Mouse (Mus musculus) limb, embryonic 12.5 days (tissue): Measurements from ENCODE around the gene Ache. TPM values are rescaled to one million over a fixed set of nuclear protein-coding genes. Genes with fewer than 3 reads are reported as not detected.

Experiments used
- ATAC-seq: fragments of 200-750 bp; cut with Nextera tagmentation; 2 replicates; pipeline ENCODE4 v1.8.0; 2017; ENCODE audit warnings: low read depth, moderate TSS enrichment; ENCODE audit not compliant: insufficient number of reproducible peaks, insufficient read depth, low FRiP score, low TSS enrichment
- H3K27ac ChIP-seq: fragments of 300-500 bp; sonication (generic); 2 replicates; pipeline ENCODE4 v1.5.1; 2016; ENCODE audit warnings: mild to moderate bottlenecking, moderate library complexity
- H3K27me3 ChIP-seq: fragments of 300-500 bp; sonication (generic); 2 replicates; pipeline ENCODE4 v1.6.1; 2016; ENCODE audit warnings: mild to moderate bottlenecking, moderate library complexity
- H3K36me3 ChIP-seq: fragments of 300-500 bp; sonication (generic); 2 replicates; pipeline ENCODE4 v1.6.1; 2016; ENCODE audit warnings: mild to moderate bottlenecking, moderate library complexity
- H3K4me1 ChIP-seq: fragments of 300-500 bp; sonication (generic); replicated peaks from 2 replicates; pipeline ENCODE4 v1.6.1; 2016
- H3K4me2 ChIP-seq: fragments of 300-500 bp; sonication (generic); 2 replicates; pipeline ENCODE4 v1.6.1; 2016; ENCODE audit warnings: mild to moderate bottlenecking, moderate library complexity
- H3K4me3 ChIP-seq: fragments of 300-500 bp; sonication (generic); replicated peaks from 2 replicates; pipeline ENCODE4 v1.5.1; 2016; ENCODE audit warnings: mild to moderate bottlenecking
- H3K9ac ChIP-seq: fragments of 300-500 bp; sonication (generic); replicated peaks from 2 replicates; pipeline ENCODE4 v1.6.1; 2016; ENCODE audit warnings: mild to moderate bottlenecking, moderate library complexity
- H3K9me3 ChIP-seq: fragments of 300-500 bp; sonication (generic); 2 replicates; pipeline ENCODE4 v1.6.1; 2016; ENCODE audit warnings: mild to moderate bottlenecking, moderate library complexity
- whole genome bisulfite sequencing: fragments of 180-500 bp; shearing (Covaris S2); methylation state at CpG from one replicate; pipeline ENCODE4 v1.1.7; 2016; 5-methylcytosine and 5-hydroxymethylcytosine counted together
- polyA plus RNA-seq: library from polyadenylated mRNA; unstranded; fragments of >200 nt; fragmentation: Nextera tagmentation; extraction: Ambion mirVana; gene quantifications from 2 replicates; pipeline ENCODE4 v1.2.1, GENCODE M21; 2016

Gene Ache
- polyA plus RNA-seq, 1 experiment from 2014 or later, result 8.3 TPM

- Histone ChIP-seq H3K4me2 (peak overlapping the region; percentile 96), H3K9ac (peak overlapping the region; percentile 91), H3K4me3 (peak overlapping the region; percentile 76), H3K27me3 (no peaks in the 10 kb centered on the region), H3K36me3 (peaks cover 54% of the 10 kb centered on the region), H3K4me1 (peaks cover 36% of the 10 kb centered on the region), H3K9me3 (0 out of 2 replicates have a peak, but pooled peaks cover 5% of the 10 kb centered on the region), H3K27ac (peak overlapping the region; percentile 97)
- 2% methylated on average over 22 of the region's 22 CpGs for WGBS
- ATAC-seq, result peak; percentile 48
Observed at GRCm38 (mm10) chr5:137313466-137314192, 26.3 kb downstream of the Ache start.

GRCm38 (mm10) chr5:137314193-137315083, 27.1 kb downstream of the Ache start, which contains the start of gene Trip6:
TSS of gene Trip6 (minus strand) at chr5:137314404.
- Histone ChIP-seq H3K4me2 (peak within 1 kb of the TSS; percentile 96), H3K9ac (peak within 1 kb of the TSS; percentile 91), H3K27ac (peak within 1 kb of the TSS; percentile 97), H3K4me1 (peaks cover 36% of the 10 kb centered on the region), H3K36me3 (peaks cover 51% of the 10 kb centered on the region), H3K27me3 (no peaks in the 10 kb centered on the region), H3K4me3 (peak within 1 kb of the TSS; percentile 76), H3K9me3 (no peaks in the 10 kb centered on the region)
- ATAC-seq, result peak; percentile 95
- WGBS, result 15% methylated on average over 30 of the region's 30 CpGs

- Histone ChIP-seq H3K4me3 (no peak overlapping the region), H3K4me1 (peaks cover 36% of the 10 kb centered on the region), H3K4me2 (peak overlapping the region; percentile 96), H3K27ac (peak overlapping the region; percentile 97), H3K36me3 (peaks cover 51% of the 10 kb centered on the region), H3K27me3 (no peaks in the 10 kb centered on the region), H3K9ac (peak overlapping the region; percentile 53), H3K9me3 (no peaks in the 10 kb centered on the region)
- ATAC-seq, result no peak
- WGBS, result 42% methylated on average over 30 of the region's 30 CpGs
Observed at GRCm38 (mm10) chr5:137315084-137315903, 28.0 kb downstream of the Ache start.

- WGBS, result 89% methylated on average over 8 of the region's 8 CpGs
- H3K9ac ChIP-seq, result no peak overlapping the region
- no peak overlapping the region for H3K4me2 ChIP-seq
- peaks cover 50% of the 10 kb centered on the region for H3K36me3 ChIP-seq
- H3K27me3 ChIP-seq, result no peaks in the 10 kb centered on the region
- no peaks in the 10 kb centered on the region for H3K9me3 ChIP-seq
- no peak for ATAC-seq
- H3K27ac ChIP-seq, result no peak overlapping the region
- H3K4me3 ChIP-seq, result no peak overlapping the region
- peaks cover 26% of the 10 kb centered on the region for H3K4me1 ChIP-seq
Observed at GRCm38 (mm10) chr5:137317361-137317760, 30.0 kb downstream of the Ache start.

GRCm38 (mm10) chr5:137318570-137318969, 31.3 kb downstream of the Ache start:
- Histone ChIP-seq H3K9me3 (no peaks in the 10 kb centered on the region), H3K4me3 (no peak overlapping the region), H3K27me3 (no peaks in the 10 kb centered on the region), H3K4me1 (peaks cover 14% of the 10 kb centered on the region), H3K36me3 (peaks cover 56% of the 10 kb centered on the region), H3K9ac (no peak overlapping the region), H3K4me2 (no peak overlapping the region), H3K27ac (no peak overlapping the region)
- ATAC-seq, result no peak
- WGBS, result 82% methylated on average over 1 of the region's 1 CpGs

GRCm38 (mm10) chr5:137320996-137321395, 33.7 kb downstream of the Ache start:
- Histone ChIP-seq H3K36me3 (peaks cover 73% of the 10 kb centered on the region), H3K9ac (no peak overlapping the region), H3K4me1 (no peaks in the 10 kb centered on the region), H3K4me3 (no peak overlapping the region), H3K27ac (no peak overlapping the region), H3K4me2 (no peak overlapping the region), H3K27me3 (no peaks in the 10 kb centered on the region), H3K9me3 (no peaks in the 10 kb centered on the region)
- WGBS, result 95% methylated on average over 3 of the region's 3 CpGs
- ATAC-seq, result no peak

- Histone ChIP-seq H3K9me3 (no peaks in the 10 kb centered on the region), H3K9ac (no peak overlapping the region), H3K27ac (no peak overlapping the region), H3K4me2 (no peak overlapping the region), H3K36me3 (peaks cover 26% of the 10 kb centered on the region), H3K4me1 (peaks cover 12% of the 10 kb centered on the region), H3K27me3 (no peaks in the 10 kb centered on the region), H3K4me3 (no peak overlapping the region)
- ATAC-seq, result no peak
- 81% methylated on average over 7 of the region's 7 CpGs for whole genome bisulfite sequencing
Observed at GRCm38 (mm10) chr5:137330910-137331309, 43.6 kb downstream of the Ache start.

GRCm38 (mm10) chr5:137332857-137333511, 45.7 kb downstream of the Ache start:
- Histone ChIP-seq H3K9ac (peak overlapping the region; percentile 71), H3K9me3 (no peaks in the 10 kb centered on the region), H3K4me2 (peak overlapping the region; percentile 91), H3K27me3 (no peaks in the 10 kb centered on the region), H3K27ac (peak overlapping the region; percentile 42; the same call in 1 of the 2 replicates), H3K4me3 (peak overlapping the region; percentile 67), H3K4me1 (peaks cover 12% of the 10 kb centered on the region), H3K36me3 (peaks cover 9% of the 10 kb centered on the region)
- WGBS, result 17% methylated on average over 15 of the region's 15 CpGs
- peak; percentile 23 for ATAC-seq

- H3K27ac ChIP-seq, result peak within 1 kb of the TSS; percentile 42; the same call in 1 of the 2 replicates
- under 1% methylated on average over 44 of the region's 44 CpGs for WGBS
- peak within 1 kb of the TSS; percentile 67 for H3K4me3 ChIP-seq
- peak within 1 kb of the TSS; percentile 71 for H3K9ac ChIP-seq
- H3K36me3 ChIP-seq, result peaks cover 6% of the 10 kb centered on the region
- peak within 1 kb of the TSS; percentile 91 for H3K4me2 ChIP-seq
- peak; percentile 77 for ATAC-seq
- no peaks in the 10 kb centered on the region for H3K27me3 ChIP-seq
- H3K4me1 ChIP-seq, result peaks cover 12% of the 10 kb centered on the region
- H3K9me3 ChIP-seq, result no peaks in the 10 kb centered on the region
Observed at GRCm38 (mm10) chr5:137333512-137334174, 46.3 kb downstream of the Ache start, which contains the start of gene Slc12a9. TSS of gene Slc12a9 (minus strand) at chr5:137333597.

GRCm38 (mm10) chr5:137334317-137334716, 47.0 kb downstream of the Ache start:
- Histone ChIP-seq H3K4me2 (peak overlapping the region; percentile 91; the same call in 1 of the 2 replicates), H3K4me3 (no peak overlapping the region), H3K27me3 (no peaks in the 10 kb centered on the region), H3K4me1 (peaks cover 19% of the 10 kb centered on the region), H3K9me3 (no peaks in the 10 kb centered on the region), H3K36me3 (peaks cover 5% of the 10 kb centered on the region), H3K9ac (no peak overlapping the region), H3K27ac (no peak overlapping the region)
- WGBS, result 56% methylated on average over 10 of the region's 10 CpGs
- ATAC-seq, result no peak
